Mouse (Mus musculus) G1E (cell line): ENCODE results near the gene Angptl8.

Experiments
- CTCF ChIP-seq: IDR thresholded peaks from 2 replicates; pipeline ENCODE4 v1.5.1; 2012; ENCODE audit warnings: low read depth, low read length, inconsistent platforms, mixed read lengths
- GATA1 ChIP-seq: IDR thresholded peaks from 2 replicates; pipeline ENCODE4 v1.6.1; 2012; ENCODE audit warnings: borderline replicate concordance, low read length, inconsistent platforms, mixed read lengths

DNA sequence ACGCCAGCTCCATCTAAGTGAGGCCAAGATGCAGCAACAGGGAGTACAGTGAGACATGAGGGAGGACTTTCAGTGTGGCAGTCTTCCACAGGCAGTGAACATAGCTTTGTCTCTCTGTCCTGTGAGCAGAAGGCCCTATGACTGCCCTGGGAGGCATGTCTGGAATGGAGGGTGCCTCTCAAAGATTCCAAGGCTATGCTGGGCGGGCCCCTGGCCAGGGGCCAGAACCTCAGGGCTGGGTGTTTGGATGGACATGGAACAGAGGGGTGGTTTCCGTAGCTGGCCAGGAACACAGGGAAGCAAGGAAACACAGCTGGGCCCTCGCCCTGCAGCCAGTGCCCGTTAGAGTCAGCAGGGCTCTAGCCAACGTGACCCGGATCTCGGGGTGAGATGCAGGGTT, 43.4 kb upstream of the Angptl8 start:
- TF ChIP-seq GATA1 (no peak), CTCF (no peak)
